Mouse (Mus musculus) lung, adult 18-20 months (tissue): Measurements from ENCODE around the gene Rpl37.

Experiments used
- DNase-seq, 2 experiments: peaks; one replicate each; pipeline ENCODE4 v3.0.0; 2022; ENCODE audit warnings: mixed read lengths in 2 of 2

The Rpl37 gene

GRCm38 (mm10) chr15:5116270-5117030, at the start of gene Rpl37:
Gene Rpl37, plus strand, starts transcription at chr15:5116645.
- DNase-seq = peak; percentile 98 to 99

- DNase-seq = peak; percentile 13 to 39
These were observed 47.5 kb upstream of the Rpl37 start for GRCm38 (mm10) chr15:5068801-5069518.

GRCm38 (mm10) chr15:5081235-5081634, 35.2 kb upstream of the Rpl37 start:
- DNase-seq = no peak

- DNase-seq = no peak
These were observed 30.3 kb upstream of the Rpl37 start for GRCm38 (mm10) chr15:5086162-5086561.

- DNase-seq = no peak
These were observed 27.4 kb upstream of the Rpl37 start for GRCm38 (mm10) chr15:5088850-5089608.

GRCm38 (mm10) chr15:5090131-5090530, 26.3 kb upstream of the Rpl37 start:
- DNase-seq = no peak

GRCm38 (mm10) chr15:5095534-5096301, 20.7 kb upstream of the Rpl37 start:
- no peak for DNase-seq

GRCm38 (mm10) chr15:5097376-5097775, 19.1 kb upstream of the Rpl37 start:
- no peak for DNase-seq

GRCm38 (mm10) chr15:5102312-5102711, 14.1 kb upstream of the Rpl37 start:
- no peak for DNase-seq

GRCm38 (mm10) chr15:5105891-5106290, 10.6 kb upstream of the Rpl37 start:
- DNase-seq = no peak

- DNase-seq = no peak
These were observed 10.2 kb upstream of the Rpl37 start for GRCm38 (mm10) chr15:5106293-5106692.

GRCm38 (mm10) chr15:5107686-5108654, 8.5 kb upstream of the Rpl37 start, which contains the start of gene Card6:
Gene Card6, minus strand, starts transcription at chr15:5108539.
- peak; percentile 24 for DNase-seq

- no peak for DNase-seq
These were observed 7.8 kb upstream of the Rpl37 start for GRCm38 (mm10) chr15:5108655-5109040.

GRCm38 (mm10) chr15:5112651-5113050, 3.8 kb upstream of the Rpl37 start:
- no peak for DNase-seq

GRCm38 (mm10) chr15:5115173-5115572, 1.3 kb upstream of the Rpl37 start:
- DNase-seq = no peak

GRCm38 (mm10) chr15:5117031-5117601, 671 bp downstream of the Rpl37 start:
- DNase-seq = peak in 1 of 2 experiments; percentile 23

- no peak for DNase-seq
These were observed 2.2 kb downstream of the Rpl37 start for GRCm38 (mm10) chr15:5118626-5119025.

- DNase-seq = no peak
These were observed 2.7 kb downstream of the Rpl37 start for GRCm38 (mm10) chr15:5119192-5119591.

- DNase-seq = no peak
These were observed 3.3 kb downstream of the Rpl37 start for GRCm38 (mm10) chr15:5119707-5120106.

GRCm38 (mm10) chr15:5121535-5122313, 5.3 kb downstream of the Rpl37 start:
- DNase-seq = no peak
